Mouse (Mus musculus) c-Kit-positive CD71-positive TER-119-positive erythroid progenitor cells, embryonic 14.5 days (primary cell): ENCODE measurements around the gene Dus1l.
"Not testable (repeated sequence)": the region's sequence is repeated elsewhere in the genome, so short reads cannot be mapped to it uniquely, and the experiment has no call there.

Experiments used
- DNase-seq: peaks from one replicate; pipeline ENCODE4 v3.0.0-alpha.2; 2013; ENCODE audit warnings: low spot score

The Dus1l gene

DNA sequence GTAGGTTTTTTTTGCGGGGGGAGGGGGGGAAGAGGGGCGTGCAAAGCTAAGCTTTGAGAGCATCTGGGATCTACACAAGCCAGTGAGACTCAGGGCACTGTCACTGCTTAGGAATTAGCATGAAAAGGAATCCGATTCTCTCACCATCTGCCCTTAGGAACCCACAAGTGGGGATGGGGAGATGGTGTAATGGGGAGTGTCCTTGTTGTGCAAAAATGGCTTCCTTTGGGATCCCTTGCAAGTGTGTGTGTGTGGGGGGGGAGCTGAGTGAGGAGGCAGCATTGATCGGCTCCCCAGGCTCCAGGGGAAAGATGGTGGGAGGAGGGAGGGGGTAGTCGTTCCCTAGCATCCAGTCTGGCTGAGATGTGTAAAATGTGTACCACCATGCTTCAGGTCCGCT is 19.1 kb downstream of the Dus1l start:
- no peak for DNase-seq

DNA sequence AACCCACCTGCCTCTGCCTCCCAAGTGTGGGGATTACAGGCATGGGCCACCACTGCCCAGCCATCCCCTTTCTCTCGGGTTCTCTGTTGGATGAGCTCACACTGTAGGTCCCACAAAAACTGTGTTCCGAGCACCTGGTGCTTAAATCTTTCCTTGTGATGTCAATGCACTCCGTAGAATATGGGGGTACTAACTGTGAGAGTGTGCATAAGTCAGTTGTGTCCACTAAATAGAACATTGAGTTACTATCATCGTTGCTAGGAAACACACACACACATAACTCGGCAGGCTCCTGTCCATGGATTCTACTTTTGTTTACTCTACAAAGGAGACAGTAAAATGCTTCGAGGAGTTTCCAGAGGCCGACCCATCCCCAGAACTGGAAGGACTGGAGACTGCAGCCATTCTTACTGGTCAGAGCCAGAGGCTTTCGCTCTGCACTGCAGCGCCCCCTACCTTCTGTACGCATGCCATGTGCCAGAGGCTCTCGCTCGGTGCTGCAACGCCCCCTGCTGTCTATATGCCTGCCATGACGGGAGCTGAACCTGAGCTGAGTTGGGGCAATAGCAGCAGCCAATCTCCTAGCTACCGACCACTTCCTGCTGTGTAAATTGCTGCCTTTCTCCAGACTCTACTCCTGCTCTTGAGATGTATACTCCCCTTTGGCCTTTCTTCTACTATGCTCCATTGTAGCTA is 20.3 kb downstream of the Dus1l start:
- peak; percentile 88 for DNase-seq

DNA sequence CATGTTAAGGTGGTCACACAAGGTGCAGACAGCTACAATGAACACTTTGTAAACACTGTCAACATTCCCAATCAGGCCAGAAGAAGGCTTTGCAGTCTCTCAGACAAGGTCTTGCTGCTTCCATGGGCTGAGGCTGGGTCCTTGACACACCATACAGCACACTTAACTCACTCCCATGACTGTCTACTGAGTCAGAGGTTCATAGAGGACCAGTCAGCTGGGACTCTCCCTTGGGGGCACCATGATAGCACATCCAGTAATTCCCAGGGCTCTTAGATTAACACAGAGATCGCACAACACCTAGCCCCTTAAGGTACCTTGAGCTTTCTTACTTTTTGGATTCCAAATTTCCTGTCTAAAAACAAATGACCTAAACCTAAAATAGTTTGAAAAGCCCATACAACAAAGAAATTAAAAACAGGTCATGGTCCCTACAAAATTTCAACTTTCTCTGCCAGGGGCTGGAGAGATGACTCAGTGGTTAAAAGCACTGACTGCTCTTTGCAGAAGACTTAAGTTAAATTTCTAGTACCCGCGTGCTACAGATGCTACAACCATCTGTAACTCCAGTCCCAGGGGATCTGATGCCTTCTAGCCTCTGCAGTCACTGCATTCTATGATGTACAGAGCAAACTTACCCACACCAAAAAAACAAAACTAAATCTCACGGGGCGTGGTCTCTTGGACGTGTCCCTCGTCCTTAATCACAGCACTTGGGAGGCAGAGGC is 22.6 kb downstream of the Dus1l start:
- DNase-seq = no peak

DNA sequence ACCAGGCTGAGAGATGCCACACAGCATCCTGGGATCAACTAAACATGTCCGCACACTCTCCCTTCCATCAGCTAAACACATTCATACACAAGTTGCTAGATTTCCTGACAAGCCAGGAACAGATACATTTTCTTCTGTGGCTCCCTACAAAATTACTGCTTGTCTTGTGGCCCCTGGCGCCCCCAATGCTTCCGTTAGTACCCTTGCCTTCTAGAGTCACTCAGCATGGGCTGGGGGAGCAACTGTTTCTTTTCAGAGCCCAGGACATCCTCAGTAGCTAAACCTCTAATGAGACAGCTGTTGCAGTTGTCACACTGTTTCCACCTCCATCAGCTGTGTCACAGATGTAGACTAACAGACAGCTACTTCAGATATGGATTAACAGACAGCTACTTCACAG is 23.5 kb downstream of the Dus1l start:
- no peak for DNase-seq

DNA sequence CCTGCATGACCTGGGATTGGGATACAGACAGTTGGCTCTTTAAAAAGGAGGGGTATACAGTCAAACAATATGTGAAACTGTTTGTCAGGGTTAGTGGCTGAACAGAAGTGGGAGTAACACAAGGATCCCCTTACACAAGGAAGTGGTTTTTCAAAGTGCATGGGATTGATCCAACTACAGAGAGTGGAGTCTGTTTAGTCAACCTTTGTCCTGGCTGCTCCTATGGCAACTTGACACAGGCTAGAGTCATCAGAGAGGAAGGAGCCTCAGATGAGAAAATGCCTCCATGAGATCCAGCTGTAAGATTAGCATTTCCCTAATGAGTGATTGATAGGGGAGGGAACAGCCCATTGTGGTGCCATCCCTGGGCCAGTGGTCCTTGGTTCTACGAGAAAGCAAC is 28.0 kb downstream of the Dus1l start:
- DNase-seq = no peak

DNA sequence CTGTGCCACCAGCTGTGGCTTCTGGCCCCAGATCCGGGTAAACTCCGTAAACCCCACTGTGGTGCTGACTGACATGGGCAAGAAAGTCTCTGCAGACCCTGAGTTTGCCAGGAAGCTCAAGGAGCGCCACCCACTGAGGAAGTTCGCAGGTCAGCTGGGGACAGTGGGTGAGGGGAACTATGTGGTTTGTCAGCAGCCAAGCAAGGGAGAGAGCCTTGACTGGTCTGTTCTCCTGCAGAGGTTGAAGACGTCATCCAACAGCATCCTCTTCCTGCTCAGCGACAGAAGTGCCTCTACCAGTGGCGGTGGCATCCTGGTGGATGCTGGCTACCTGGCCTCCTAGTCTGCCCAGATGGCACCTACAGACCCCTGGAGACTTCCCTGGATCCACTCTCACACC is 29.2 kb downstream of the Dus1l start:
- DNase-seq = not testable (repeated sequence)

DNA sequence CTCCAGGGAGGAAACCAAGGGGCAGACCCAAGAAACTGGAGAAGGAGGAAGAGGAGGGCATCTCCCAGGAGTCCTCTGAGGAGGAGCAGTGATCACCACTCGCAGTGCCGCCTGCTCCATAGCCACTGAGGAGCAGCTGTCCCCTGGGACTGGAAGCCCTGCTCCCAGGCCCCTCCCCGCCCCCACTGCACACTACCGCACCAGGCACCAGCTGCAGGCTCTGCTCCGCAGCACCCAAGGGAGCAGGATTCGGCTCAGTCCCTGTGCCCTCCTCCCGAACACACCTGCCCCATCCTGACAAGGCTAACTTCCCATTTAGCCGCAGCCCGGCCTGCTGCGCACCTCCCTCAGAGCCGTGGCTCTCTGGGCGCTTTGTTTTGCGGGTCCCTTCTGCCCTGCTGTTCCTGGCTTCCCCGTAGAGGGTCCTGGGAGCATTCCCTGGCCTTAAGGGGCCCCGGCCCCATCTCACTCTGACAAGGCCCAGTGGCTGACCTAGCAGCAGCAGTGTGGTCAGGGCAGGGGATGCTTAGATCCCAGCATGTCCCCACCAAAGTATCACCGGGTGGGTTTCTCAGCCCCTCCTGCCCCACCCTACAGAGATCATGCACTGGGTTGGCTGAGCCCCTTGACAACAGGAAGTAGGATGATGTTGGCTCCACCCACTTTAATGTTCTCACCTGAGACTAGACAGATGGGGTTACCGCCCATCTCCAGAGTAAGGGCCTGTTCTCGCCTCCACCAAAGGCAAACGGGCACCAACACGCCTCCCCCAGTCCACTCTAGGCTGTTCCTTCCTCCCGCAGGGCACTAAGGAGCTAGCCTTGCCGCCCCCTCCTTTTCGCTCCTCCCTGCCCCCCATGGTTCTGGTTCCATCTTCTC is 32.8 kb downstream of the Dus1l start:
- not testable (repeated sequence) for DNase-seq

DNA sequence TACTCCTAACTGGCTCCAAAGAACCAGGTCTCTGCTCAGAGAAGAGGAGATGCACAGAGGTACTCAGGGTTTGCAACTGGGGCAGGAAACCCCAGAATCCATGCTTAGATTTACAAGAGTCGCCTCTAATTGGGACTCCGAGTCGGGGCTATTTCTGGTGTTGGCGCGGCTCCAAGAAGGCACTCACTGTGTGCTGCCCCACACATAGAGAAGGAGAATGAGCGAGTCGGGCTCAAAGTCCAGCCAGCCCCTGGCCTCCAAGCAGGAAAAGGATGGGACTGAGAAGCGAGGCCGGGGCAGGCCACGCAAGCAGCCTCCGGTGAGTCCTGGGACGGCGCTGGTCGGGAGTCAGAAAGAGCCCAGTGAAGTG is 33.5 kb downstream of the Dus1l start, which contains the start of gene Hmga1b:
Hmga1b (plus strand) TSS at position 123 of the 370 bp plus-strand sequence.
- not testable (repeated sequence) for DNase-seq

DNA sequence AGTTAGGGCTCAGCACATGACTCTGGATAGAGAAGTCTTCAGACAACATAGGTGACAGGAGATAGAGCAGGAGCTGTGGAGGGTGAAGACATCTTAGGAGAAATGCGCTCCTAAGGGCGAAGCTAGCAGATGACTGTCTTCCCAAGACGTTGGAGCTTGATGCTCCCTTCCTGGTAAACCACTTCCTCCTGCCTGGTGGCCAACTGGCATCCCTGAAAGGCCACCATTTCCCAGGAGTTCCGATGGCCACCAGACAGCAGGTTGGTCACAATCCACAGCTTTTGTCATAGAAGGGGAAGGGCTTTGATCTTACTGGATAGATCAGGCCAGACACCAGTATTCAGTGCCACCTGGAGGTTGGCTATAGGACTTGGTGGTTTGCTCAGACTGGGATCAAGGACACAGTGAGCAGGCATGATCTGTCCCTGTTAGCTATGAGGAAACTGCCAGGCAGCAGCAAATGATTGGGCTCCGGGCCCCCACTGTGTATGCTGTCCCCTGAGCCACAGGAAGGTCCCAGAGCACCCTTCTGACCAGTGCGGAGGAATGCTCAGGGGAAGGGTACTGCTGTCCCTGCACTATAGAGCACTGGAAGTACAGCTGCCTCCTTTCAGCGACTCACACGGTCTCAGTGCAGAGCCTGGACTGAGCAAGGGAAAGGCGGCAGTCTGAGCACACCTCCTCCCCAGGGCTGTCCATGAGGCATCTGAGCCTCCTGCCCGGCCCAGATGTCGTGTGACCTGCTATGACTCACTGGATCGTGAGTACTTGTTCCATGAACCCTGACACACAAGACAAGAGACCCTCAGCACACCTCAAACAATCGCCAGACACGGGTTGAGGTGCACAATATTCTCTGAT is 34.2 kb downstream of the Dus1l start:
- DNase-seq = no peak

DNA sequence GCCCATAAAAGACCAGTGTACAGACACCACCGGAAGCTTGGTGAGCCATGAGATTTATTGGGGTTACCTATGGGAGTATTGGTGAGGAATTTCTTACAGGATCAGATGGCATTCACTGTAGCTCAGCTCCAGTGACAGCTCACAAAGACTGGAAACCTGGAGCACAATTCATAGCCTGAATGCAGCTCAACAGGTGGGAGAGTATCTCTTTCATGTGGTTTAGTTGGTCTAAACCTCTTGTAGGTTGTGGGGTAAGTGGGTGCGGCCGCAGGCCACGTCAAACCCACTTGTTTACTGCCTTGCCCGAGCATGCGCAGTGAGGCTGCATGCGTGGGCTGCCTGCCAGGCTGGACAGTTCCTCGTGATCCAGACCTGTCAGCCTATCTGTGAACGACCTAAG is 36.0 kb downstream of the Dus1l start:
- DNase-seq = no peak

DNA sequence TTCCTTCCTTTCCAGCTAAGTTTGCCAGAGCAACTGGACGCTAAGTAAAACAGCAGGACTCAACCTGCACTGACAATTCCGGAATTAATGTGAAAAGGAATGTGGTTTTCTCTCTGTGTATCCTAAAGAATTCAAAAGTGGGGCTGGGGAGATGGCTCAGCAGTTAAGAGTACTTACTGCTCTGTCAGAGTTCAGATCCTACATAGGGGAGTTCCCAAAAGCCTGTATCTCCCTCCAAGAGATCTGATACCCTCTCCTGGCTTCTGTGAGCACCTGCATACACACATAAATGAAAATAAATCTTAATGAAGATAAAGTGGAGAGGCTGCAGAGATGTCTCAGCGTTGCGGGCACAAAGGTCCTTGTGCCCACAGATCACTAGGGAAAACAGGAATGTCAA is 44.6 kb downstream of the Dus1l start:
- no peak for DNase-seq

DNA sequence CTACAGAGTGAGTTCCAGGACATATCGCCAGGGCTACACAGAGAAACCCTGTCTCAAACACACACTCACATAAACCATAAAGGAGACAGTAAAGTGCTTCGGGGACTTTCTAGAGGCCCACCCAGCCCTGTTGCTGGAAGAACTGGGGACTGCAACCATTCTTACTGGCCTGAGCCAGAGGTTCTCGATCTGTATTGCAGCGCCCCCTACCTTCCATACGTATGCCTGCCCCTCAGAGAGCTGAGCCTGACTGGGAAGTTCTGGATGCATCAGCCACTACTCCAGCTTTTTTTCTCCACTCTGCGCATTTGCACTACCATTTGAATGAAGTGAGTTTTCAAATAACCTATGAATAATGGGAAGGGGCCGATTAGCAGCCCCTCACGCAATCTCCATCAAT is 46.8 kb downstream of the Dus1l start:
- DNase-seq = peak; percentile 44

DNA sequence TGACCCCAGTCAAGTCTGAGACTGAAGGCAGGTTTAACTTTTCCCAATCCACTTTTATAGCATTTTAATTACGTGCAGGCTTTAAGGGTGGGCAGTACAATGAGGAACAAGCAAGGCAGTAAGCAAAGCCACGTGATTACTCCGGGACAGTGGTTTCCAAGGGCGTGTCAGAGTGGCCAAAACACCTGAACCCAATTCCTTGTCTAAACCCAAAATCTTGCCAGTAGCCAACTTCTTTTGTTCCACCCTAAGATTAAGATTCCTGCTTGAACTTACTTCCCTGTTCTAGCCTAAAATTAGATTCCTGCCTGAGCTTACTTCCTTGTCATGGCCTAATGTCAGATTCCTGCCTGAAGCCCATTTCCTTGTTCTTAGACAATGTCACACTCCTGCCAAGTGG is 48.2 kb downstream of the Dus1l start:
- DNase-seq = no peak

DNA sequence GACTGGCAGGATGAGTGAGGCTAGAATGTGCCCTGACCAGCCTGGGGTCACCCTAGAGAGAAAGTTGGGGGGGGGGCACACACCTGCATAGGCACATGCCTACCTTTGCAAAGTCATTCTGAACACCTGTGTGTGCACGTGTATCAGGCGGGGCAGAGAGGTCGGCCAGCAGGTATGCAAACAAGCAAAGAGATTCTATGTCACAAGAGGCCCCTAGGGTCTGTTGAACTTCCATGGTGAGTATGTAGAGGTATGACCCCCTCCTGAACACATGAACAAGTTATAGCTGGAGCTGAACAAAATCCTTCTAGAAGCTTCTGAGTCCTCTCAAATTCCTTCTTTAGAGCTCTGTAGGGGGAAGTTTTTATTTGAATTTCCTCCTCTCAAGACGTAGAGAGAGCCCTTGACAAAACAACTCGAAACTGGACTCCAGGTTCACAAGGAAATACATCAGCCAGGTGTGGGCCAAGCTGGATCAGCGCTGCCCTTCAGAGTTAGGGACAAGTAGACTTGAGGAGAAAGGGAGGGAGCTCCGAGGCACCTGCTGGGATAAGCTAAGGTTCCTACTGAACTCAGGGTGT is 52.0 kb downstream of the Dus1l start:
- DNase-seq = no peak

DNA sequence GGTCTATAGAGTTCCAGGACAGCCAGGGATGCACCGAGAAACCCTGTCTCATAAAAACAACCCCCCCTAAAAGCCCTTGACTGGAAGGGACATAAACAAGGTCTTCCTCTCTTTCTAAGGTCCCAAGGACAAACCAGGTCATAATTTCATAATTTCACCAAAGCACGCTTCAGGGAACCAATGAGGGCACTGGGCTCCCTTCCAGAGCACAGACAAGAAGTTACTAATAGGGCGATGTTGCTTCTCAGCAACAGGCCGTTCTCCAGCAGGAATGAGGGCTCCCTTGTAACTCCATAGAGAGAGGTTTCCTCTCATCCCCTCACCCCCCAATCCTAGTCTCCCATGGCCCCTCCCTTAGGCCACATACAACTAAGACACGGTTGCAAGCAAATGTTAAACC is 55.2 kb downstream of the Dus1l start:
- no peak for DNase-seq
